23 mouse cellular contexts compared by ENCODE assay signal in the genomic region with DNA sequence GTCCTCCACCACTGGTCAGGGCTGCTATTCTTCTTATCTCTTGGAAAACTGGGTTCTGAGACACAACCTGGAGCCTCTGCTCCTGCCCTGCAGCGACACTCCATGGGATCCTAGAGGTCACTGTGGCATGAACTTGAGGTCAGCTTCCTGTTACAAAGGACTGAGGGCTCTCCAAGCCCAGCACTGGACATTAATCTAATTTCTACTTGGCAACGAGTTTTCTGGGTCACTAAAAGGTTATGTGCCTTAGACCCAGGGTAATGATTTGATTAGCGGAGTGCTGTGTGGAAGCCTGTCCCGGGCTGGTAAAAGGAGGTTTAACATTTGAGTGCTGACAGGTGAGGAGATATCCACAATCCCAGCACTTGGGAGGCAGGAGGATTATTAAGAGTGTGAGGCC. TPM values are rescaled to one million over a fixed set of nuclear protein-coding genes. Genes with fewer than 3 reads are reported as not detected.
DNase-seq lines count a peak whose midpoint lies in the region; ATAC-seq and TF ChIP-seq lines count a peak whose summit lies in the region.
"Had no signal": no experiment of that assay in that cellular context is flagged by ENCODE, and none has a peak within 500 bp of the region (broad histone marks: within the 10 kb centered on the region; RNA-seq: fewer than 3 reads in every experiment).

No protein-coding gene starts in this region.

- ATAC-seq in heart, embryonic 11.5 days (replicated peaks; ENCODE audit: insufficient number of reproducible peaks, low FRiP score, low TSS enrichment): 0 out of 2 replicates have a peak, but pooled peaks have one; percentile 15
- ATAC-seq in liver, embryonic 12.5 days: no peak
- ATAC-seq in stomach, embryonic 16.5 days (ENCODE audit: insufficient read depth, low FRiP score): no peak
- ATAC-seq: forebrain, embryonic 13.5 days had no signal

- H3K9me3 ChIP-seq in heart, embryonic 11.5 days (replicated peaks; ENCODE audit: control insufficient read depth, low read length): no peaks in the 10 kb centered on the region
- no peaks in the 10 kb centered on the region for H3K9me3 ChIP-seq in liver, embryonic 12.5 days (replicated peaks)
- no peaks in the 10 kb centered on the region for H3K9me3 ChIP-seq in stomach, embryonic 16.5 days (replicated peaks; ENCODE audit: control insufficient read depth, low read length)
- H3K9me3 ChIP-seq: embryonic facial prominence, embryonic 13.5 days; forebrain, embryonic 13.5 days; hindbrain, embryonic 15.5 days; stomach, embryonic 15.5 days had no signal

- no peak overlapping the region for H3K9ac ChIP-seq in heart, embryonic 11.5 days (ENCODE audit: low read depth, low read length)
- H3K9ac ChIP-seq in liver, embryonic 12.5 days: no peak overlapping the region
- peak overlapping the region; percentile 42; the same call in 1 of the 2 replicates for H3K9ac ChIP-seq in stomach, embryonic 16.5 days (ENCODE audit: low read length)
- H3K9ac ChIP-seq: embryonic facial prominence, embryonic 13.5 days; forebrain, embryonic 13.5 days; hindbrain, embryonic 15.5 days; stomach, embryonic 15.5 days had no signal

- H3K36me3 ChIP-seq in heart, embryonic 11.5 days (ENCODE audit: control insufficient read depth, insufficient read depth, low read length): no peaks in the 10 kb centered on the region
- H3K36me3 ChIP-seq in liver, embryonic 12.5 days: no peaks in the 10 kb centered on the region
- no peaks in the 10 kb centered on the region for H3K36me3 ChIP-seq in stomach, embryonic 16.5 days (ENCODE audit: control insufficient read depth, insufficient read depth, low read length)
- H3K36me3 ChIP-seq: hindbrain, embryonic 15.5 days; stomach, embryonic 15.5 days had no signal

- H3K4me1 ChIP-seq in heart, embryonic 11.5 days (ENCODE audit: control insufficient read depth, insufficient read depth, low read length): peaks cover 44% of the 10 kb centered on the region
- H3K4me1 ChIP-seq in liver, embryonic 12.5 days: peaks cover 66% of the 10 kb centered on the region
- peaks cover 12% of the 10 kb centered on the region for H3K4me1 ChIP-seq in bone marrow, adult 2 months (ENCODE audit: control insufficient read depth, insufficient read depth, low read length)
- H3K4me1 ChIP-seq in stomach, embryonic 16.5 days (ENCODE audit: control insufficient read depth, insufficient read depth, low read length): peaks cover 51% of the 10 kb centered on the region

- DNase-seq in heart, adult 8-10 months (ENCODE audit: low spot score): no peak
- no peak for DNase-seq in liver
- DNase-seq in left cerebral cortex, adult 18-20 months (ENCODE audit: low spot score in 2 of 2): no peak
- DNase-seq in kidney, adult 8-10 months: no peak
- DNase-seq: adrenal gland, postnatal 10 days; cerebellum, adult 8-10 months; gastrocnemius, postnatal 36 days; heart, adult 2 months; heart, postnatal 36 days; kidney, postnatal 36 days; layer of hippocampus, postnatal 36 days; thymus, adult 2 months; thymus, postnatal 4 days had no signal

- peak overlapping the region; percentile 54; the same call in 1 of the 2 replicates for H3K27ac ChIP-seq in heart, embryonic 11.5 days (ENCODE audit: low read depth, low read length)
- H3K27ac ChIP-seq in liver, embryonic 12.5 days: 0 out of 2 replicates have a peak overlapping the region, but pooled peaks have one; percentile 5
- H3K27ac ChIP-seq in bone marrow, adult 2 months (ENCODE audit: control insufficient read depth, insufficient read depth, low read depth, low read length, poor library complexity): peak overlapping the region; percentile 15; the same call in 1 of the 2 replicates
- H3K27ac ChIP-seq in stomach, embryonic 16.5 days (ENCODE audit: low read length): peak overlapping the region; percentile 8; the same call in 1 of the 2 replicates
- H3K27ac ChIP-seq: embryonic facial prominence, embryonic 13.5 days; forebrain, embryonic 13.5 days; heart, adult 2 months; hindbrain, embryonic 15.5 days; macrophage; stomach, embryonic 15.5 days had no signal

- peak overlapping the region; percentile 19; the same call in 1 of the 2 replicates for H3K4me2 ChIP-seq in heart, embryonic 11.5 days
- H3K4me2 ChIP-seq in liver, embryonic 12.5 days: no peak overlapping the region
- no peak overlapping the region for H3K4me2 ChIP-seq in stomach, embryonic 16.5 days (ENCODE audit: low read depth, low read length)
- H3K4me2 ChIP-seq: embryonic facial prominence, embryonic 13.5 days; forebrain, embryonic 13.5 days; hindbrain, embryonic 15.5 days; midbrain, embryonic 11.5 days; stomach, embryonic 15.5 days had no signal

- peaks cover 9% of the 10 kb centered on the region for H3K27me3 ChIP-seq in heart, embryonic 11.5 days (ENCODE audit: control insufficient read depth, insufficient read depth, low read length)
- no peaks in the 10 kb centered on the region for H3K27me3 ChIP-seq in liver, embryonic 12.5 days (replicated peaks)
- H3K27me3 ChIP-seq in stomach, embryonic 16.5 days (ENCODE audit: control insufficient read depth, insufficient read depth, low read length): no peaks in the 10 kb centered on the region
- H3K27me3 ChIP-seq: embryonic facial prominence, embryonic 13.5 days; forebrain, embryonic 13.5 days; hindbrain, embryonic 15.5 days; stomach, embryonic 15.5 days had no signal

- 13% methylated on average over 4 of the region's 4 CpGs for WGBS in heart, embryonic 11.5 days (ENCODE audit: insufficient replicate concordance)
- WGBS in liver, embryonic 12.5 days (ENCODE audit: insufficient replicate concordance): 42% methylated on average over 4 of the region's 4 CpGs
- WGBS in bone marrow, adult 2 months: 71% methylated on average over 4 of the region's 4 CpGs
- WGBS in stomach, embryonic 16.5 days: 34% methylated on average over 4 of the region's 4 CpGs

- TF ChIP-seq POLR2A in bone marrow, adult 2 months (IDR thresholded peaks at IDR 0.05; ENCODE audit: borderline replicate concordance, control insufficient read depth, low read depth, low read length): no peak

- TF ChIP-seq CTCF in bone marrow, adult 2 months (IDR thresholded peaks at IDR 0.05; ENCODE audit: control insufficient read depth, insufficient read depth, low read length): no peak

- no peak overlapping the region for H3K4me3 ChIP-seq in heart, embryonic 11.5 days (ENCODE audit: low read depth, low read length)
- no peak overlapping the region for H3K4me3 ChIP-seq in liver, embryonic 12.5 days
- no peak overlapping the region for H3K4me3 ChIP-seq in bone marrow, adult 2 months (replicated peaks; ENCODE audit: control insufficient read depth, low read depth, low read length)
- no peak overlapping the region for H3K4me3 ChIP-seq in stomach, embryonic 16.5 days (replicated peaks; ENCODE audit: low read length)
- H3K4me3 ChIP-seq: embryonic facial prominence, embryonic 13.5 days; forebrain, embryonic 13.5 days; heart, adult 2 months; hindbrain, embryonic 15.5 days; stomach, embryonic 15.5 days had no signal

RNA-seq across cellular contexts. Expression of gene Cd9, which starts 9.0 kb away (rescaled TPM):
- 70.9 and 80.8 TPM in 2 replicates for polyA plus RNA-seq in heart, embryonic 11.5 days (2014; fragmentation: Nextera tagmentation; extraction: Ambion mirVana)
- 10 to 100 TPM; 39.4 to 57.8 (median 46.4) TPM for total RNA-seq in heart, adult 8-10 months (2022)
- polyA plus RNA-seq in liver, embryonic 12.5 days (2016; fragmentation: Nextera tagmentation; extraction: Ambion mirVana): 88.3 and 93.3 TPM in 2 replicates
- 60.4 and 90.4 TPM in 2 replicates for polyA plus RNA-seq in bone marrow, adult 2 months (2011; ENCODE audit: insufficient read depth, insufficient read length, low replicate concordance, missing spikeins)
- polyA plus RNA-seq in stomach, embryonic 16.5 days (2015; fragmentation: Nextera tagmentation; extraction: Ambion mirVana): 452 and 514 TPM in 2 replicates
- total RNA-seq in left cerebral cortex, adult 18-20 months (2021): 10 to 100 TPM; 37.7 to 41.6 TPM
